Mouse (Mus musculus): ENCODE data around the gene Tbc1d9.

The Tbc1d9 gene

DNA sequence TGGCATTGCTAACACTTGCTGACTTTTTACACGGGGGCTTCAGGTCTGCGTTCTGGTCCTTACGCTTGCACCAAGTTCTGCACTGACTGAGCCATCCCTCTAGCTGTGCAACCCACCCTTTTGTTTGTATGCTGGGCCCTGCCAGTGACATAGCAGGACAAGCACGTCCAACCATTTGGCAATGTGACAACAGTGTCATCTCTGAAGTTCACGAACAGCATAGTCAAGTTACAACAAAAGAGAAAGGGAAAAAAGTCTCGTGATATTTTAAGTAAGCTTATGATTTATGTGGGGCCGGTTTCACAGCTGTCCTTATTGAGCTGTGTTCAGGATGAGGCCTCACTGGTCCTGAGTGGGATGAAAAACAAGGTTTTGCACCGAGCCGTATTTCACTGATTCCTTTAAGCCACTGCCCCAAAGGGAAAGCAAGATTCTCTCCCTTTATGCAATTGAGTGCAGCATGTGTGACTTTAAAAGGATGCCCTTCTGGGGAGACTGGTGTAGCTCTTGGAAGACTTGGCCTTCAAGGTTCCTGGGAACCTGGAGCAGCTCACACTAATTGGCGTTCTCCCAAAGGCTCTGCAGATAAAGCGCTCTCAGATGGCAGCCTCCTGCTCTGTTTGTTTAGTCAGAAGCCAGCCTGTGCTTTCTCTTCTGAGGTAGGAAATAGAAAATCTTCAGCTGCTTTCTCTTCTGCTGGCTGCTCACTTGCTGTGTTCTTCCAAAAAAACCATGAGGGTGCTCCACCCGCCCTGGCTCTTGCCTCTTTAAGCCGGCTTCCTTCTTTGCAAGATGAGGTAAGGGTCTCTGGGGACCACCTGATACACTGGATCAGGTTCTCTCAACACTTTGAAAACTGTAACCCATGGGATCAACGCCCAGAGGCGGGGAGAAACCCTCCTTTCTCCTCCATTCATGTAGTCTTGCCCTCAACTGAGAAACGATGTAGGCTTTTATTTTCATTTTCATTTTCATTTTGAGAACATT, 35.3 kb downstream of the Tbc1d9 start:
- TF ChIP-seq GATA4 (IDR thresholded peaks at IDR 0.05; ENCODE audit: insufficient replicate concordance, low read length) = no peak

- no peak for TF ChIP-seq GATA4 (IDR thresholded peaks at IDR 0.05; ENCODE audit: insufficient replicate concordance, low read length)
Observed at GRCm38 (mm10) chr8:83202946-83203345, 37.8 kb downstream of the Tbc1d9 start.

GRCm38 (mm10) chr8:83205907-83206306, 40.8 kb downstream of the Tbc1d9 start:
- TF ChIP-seq GATA4 (IDR thresholded peaks at IDR 0.05; ENCODE audit: insufficient replicate concordance, low read length) = no peak

DNA sequence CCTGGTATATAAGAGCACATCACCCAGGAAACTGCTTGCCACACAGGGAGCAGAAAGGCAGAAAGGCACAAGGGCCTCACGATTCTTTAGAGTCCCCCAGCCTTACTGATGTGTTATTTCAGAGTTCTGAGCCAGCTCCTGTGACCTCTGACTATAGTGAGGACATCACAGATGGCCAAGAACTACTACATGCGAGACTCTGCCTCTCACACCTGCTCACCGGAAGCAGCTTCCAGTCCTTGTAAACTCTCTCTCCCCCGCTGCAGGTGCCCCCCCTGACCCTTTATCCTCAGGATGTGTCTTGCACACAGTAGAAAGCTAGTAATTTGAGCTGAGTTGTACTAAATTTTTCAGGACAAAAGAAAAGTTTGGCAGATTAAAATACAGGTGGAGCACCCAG, 44.4 kb downstream of the Tbc1d9 start:
- no peak for TF ChIP-seq GATA4 (IDR thresholded peaks at IDR 0.05; ENCODE audit: insufficient replicate concordance, low read length)

- TF ChIP-seq GATA4 (IDR thresholded peaks at IDR 0.05; ENCODE audit: insufficient replicate concordance, low read length) = no peak
Observed at GRCm38 (mm10) chr8:83210676-83211075, 45.5 kb downstream of the Tbc1d9 start.

DNA sequence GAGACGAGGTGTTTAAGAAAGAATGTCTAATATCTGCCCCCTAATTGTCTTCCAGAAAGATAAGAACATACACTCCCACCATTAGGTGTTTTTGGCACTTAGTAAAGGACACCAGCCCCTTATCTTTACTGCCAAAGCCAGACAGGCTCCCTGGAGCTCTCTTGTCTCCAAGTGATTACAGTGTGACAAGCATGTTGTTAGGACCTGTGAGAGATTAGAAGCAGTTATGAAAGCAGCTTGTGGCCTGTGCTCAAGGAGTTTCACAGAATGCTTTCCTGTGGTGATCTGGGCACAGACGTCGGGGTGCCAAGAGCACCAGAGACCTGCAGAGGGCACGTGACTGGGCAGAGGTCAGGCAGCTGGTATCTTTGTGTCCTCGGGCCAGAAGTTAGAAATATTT, 49.9 kb downstream of the Tbc1d9 start:
- no peak for TF ChIP-seq GATA4 (IDR thresholded peaks at IDR 0.05; ENCODE audit: insufficient replicate concordance, low read length)

GRCm38 (mm10) chr8:83216520-83216919, 51.4 kb downstream of the Tbc1d9 start:
- no peak for TF ChIP-seq GATA4 (IDR thresholded peaks at IDR 0.05; ENCODE audit: insufficient replicate concordance, low read length)

GRCm38 (mm10) chr8:83217196-83217595, 52.0 kb downstream of the Tbc1d9 start:
- no peak for TF ChIP-seq GATA4 (IDR thresholded peaks at IDR 0.05; ENCODE audit: insufficient replicate concordance, low read length)

- no peak for TF ChIP-seq GATA4 (IDR thresholded peaks at IDR 0.05; ENCODE audit: insufficient replicate concordance, low read length)
Observed at GRCm38 (mm10) chr8:83217891-83218290, 52.7 kb downstream of the Tbc1d9 start.

DNA sequence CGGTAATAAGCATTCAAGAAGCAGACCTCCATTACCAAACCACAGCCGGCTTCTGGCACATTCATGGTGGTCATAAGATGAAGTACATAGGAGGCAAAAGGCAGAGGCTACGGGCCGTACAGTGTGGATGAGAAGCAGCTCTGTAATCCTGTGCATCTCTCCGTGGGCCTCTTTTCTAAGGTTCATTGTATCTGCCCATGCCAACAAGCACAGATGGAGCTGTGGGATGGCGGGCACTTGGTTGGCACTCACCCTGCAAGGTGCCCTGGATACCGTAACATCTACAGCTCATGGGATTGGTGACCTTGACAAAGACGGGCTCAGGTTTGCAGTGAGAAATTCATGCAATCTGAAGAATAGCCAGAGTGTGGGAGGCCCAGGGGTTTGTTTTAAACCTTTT, 54.2 kb downstream of the Tbc1d9 start:
- TF ChIP-seq GATA4 (IDR thresholded peaks at IDR 0.05; ENCODE audit: insufficient replicate concordance, low read length) = no peak

- TF ChIP-seq GATA4 (IDR thresholded peaks at IDR 0.05; ENCODE audit: insufficient replicate concordance, low read length) = no peak
Observed at GRCm38 (mm10) chr8:83220746-83221145, 55.6 kb downstream of the Tbc1d9 start.

DNA sequence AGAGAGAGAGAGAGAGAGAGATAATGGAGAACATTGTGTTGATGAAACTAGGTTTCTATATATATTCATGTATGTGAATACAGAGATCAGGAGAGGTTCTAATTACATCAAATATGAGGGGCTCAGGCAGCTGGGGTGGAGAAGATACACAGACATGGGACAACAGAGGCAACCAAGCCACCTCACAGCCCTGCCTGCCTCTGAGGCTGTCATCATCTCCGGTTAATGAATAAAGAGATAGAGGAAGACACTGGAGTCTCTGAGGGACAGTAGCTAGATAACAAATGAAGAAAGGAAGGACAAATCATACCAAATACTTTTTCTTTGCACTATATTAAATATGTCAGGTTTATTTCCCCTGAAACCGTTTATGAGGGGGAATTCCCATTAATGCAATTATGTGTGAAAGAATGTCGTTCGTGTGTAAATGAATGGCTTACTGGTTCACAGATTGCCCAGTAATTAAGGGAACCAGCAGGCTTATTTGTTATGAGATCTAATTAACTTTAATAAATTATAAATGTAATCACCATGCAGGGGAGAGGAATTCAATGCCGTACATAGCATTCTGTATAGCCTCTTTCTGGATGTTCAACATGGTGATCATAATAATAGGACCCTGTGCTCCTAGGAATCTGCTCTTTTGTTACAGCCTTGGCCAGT, 59.7 kb downstream of the Tbc1d9 start:
- TF ChIP-seq GATA4 (IDR thresholded peaks at IDR 0.05; ENCODE audit: insufficient replicate concordance, low read length) = no peak

DNA sequence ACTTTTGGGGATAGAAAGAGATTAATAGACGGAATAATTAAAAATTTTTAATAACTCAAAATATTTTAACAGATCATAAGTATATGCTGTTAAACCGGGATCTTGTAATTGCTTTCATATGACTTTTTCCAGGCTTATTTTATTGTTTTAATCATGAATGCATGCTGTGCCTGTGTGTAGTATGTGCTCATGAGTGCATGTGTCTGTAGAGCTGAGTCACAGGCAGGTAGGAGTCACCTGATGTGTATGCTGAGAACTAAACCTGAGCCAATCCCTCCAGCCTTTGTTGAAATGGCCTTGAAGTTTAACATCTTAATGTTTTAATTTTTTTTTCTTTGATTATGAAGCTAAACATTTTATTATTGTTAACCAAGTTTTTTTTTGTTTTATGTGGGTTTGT, 60.4 kb downstream of the Tbc1d9 start:
- no peak for TF ChIP-seq GATA4 (IDR thresholded peaks at IDR 0.05; ENCODE audit: insufficient replicate concordance, low read length)

- TF ChIP-seq GATA4 (IDR thresholded peaks at IDR 0.05; ENCODE audit: insufficient replicate concordance, low read length) = no peak
Observed at GRCm38 (mm10) chr8:83227336-83227735, 62.2 kb downstream of the Tbc1d9 start.

DNA sequence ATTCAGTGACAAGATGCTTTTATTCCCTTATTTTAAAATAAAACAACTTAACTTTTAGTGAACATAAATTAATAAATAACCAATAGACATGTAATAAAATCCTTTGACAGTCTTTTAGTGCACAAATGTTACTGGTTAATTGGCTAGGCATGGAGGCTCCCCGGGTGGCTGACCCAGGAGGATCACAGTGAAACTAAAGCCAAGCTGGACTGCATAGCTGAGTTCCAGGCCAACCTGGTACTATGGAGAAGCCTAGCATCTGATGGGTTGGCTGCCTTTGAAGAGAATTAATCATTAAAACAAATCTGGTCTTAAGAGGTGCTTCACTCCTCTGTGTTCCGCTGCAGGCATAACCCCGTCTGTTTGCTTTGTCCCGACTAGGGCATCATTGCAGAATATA, 67.9 kb downstream of the Tbc1d9 start:
- TF ChIP-seq GATA4 (IDR thresholded peaks at IDR 0.05; ENCODE audit: insufficient replicate concordance, low read length) = no peak

- TF ChIP-seq GATA4 (IDR thresholded peaks at IDR 0.05; ENCODE audit: insufficient replicate concordance, low read length) = no peak
Observed at GRCm38 (mm10) chr8:83239341-83239740, 74.2 kb downstream of the Tbc1d9 start.

Data from liver, adult (tissue).